Comparison of ENCODE assay signal across 8 mouse cellular contexts in genomic region chr16:32130190-32130826, GRCm38 (mm10). TPM values are rescaled to one million over a fixed set of nuclear protein-coding genes. Genes with fewer than 3 reads are reported as not detected.
A peak's percentile ranks its signal among the peaks of the same experiment; 100 is the strongest.
DNase-seq lines count a peak whose midpoint lies in the region; ATAC-seq and TF ChIP-seq lines count a peak whose summit lies in the region.

No protein-coding gene starts in this region.

- DNase-seq in CH12.LX (ENCODE audit: extremely low read depth) = peak; percentile 94
- DNase-seq in induced T-regulatory cell, adult 2 months (ENCODE audit: low read depth) = peak; percentile 89
- peak; percentile 60 to 77 for DNase-seq in spleen, postnatal 4 days (ENCODE audit: low spot score in 2 of 2)
- DNase-seq in cerebellum, postnatal 4 days (ENCODE audit: low spot score in 2 of 2) = no peak
- DNase-seq in hindbrain, embryonic 11.5 days (ENCODE audit: low spot score) = no peak
- DNase-seq in left cerebral cortex, postnatal 14 days (ENCODE audit: low spot score in 2 of 2) = no peak

- peaks cover 14 to 46% of the 10 kb centered on the region in 2 experiments for H3K4me1 ChIP-seq in CH12.LX (ENCODE audit: control insufficient read depth in 1 of 2, insufficient read depth in 2 of 2)
- H3K4me1 ChIP-seq in bone marrow macrophage, adult 2 months (ENCODE audit: control insufficient read depth, insufficient read depth, low read length) = peaks cover 21% of the 10 kb centered on the region
- H3K4me1 ChIP-seq in liver, embryonic 15.5 days (replicated peaks) = peaks cover 24% of the 10 kb centered on the region
- H3K4me1 ChIP-seq in hindbrain, embryonic 11.5 days (replicated peaks; ENCODE audit: control insufficient read depth, insufficient read depth, low read length) = no peaks in the 10 kb centered on the region

- dilution Hi-C loops in CH12.LX (cut with MboI; ENCODE audit: extremely low pct_ligation_motif_present, extremely low pct_unique_long_range_greater_than_20kb, low sequenced_read_pairs) = no loop called here

- TF ChIP-seq POLR2A in CH12.LX (IDR thresholded peaks at IDR 0.05; ENCODE audit: low read depth, low read length) = peak; percentile 82
- no peak for TF ChIP-seq POLR2A in bone marrow macrophage, adult 2 months (IDR thresholded peaks at IDR 0.05; ENCODE audit: borderline replicate concordance, low read depth, low read length)

- H3K9me3 ChIP-seq in CH12.LX (replicated peaks; ENCODE audit: low read length) = no peaks in the 10 kb centered on the region
- H3K9me3 ChIP-seq in liver, embryonic 15.5 days (replicated peaks) = no peaks in the 10 kb centered on the region
- H3K9me3 ChIP-seq in hindbrain, embryonic 11.5 days (ENCODE audit: control insufficient read depth, low read length) = no peaks in the 10 kb centered on the region

- in situ Hi-C loops in CH12.LX (cut with MboI; ENCODE audit: low pct_ligation_motif_present, low pct_unique_long_range_greater_than_20kb, low sequenced_read_pairs) = no loop called here

- peak overlapping the region; percentile 83 for H3K9ac ChIP-seq in CH12.LX (ENCODE audit: insufficient read depth, low read depth)
- peak overlapping the region; percentile 30 for H3K9ac ChIP-seq in liver, embryonic 15.5 days
- no peak overlapping the region for H3K9ac ChIP-seq in hindbrain, embryonic 11.5 days (ENCODE audit: low read depth, low read length)

- no peaks in the 10 kb centered on the region for H3K79me2 ChIP-seq in CH12.LX (replicated peaks; ENCODE audit: control insufficient read depth, extremely low read depth, insufficient read depth, poor library complexity, severe bottlenecking)

- H3K27ac ChIP-seq in CH12.LX (ENCODE audit: insufficient read depth, low read depth) = peak overlapping the region; percentile 39
- peak overlapping the region; percentile 64 for H3K27ac ChIP-seq in bone marrow macrophage, adult 2 months (ENCODE audit: insufficient read depth, low read depth, low read length)
- peak overlapping the region; percentile 39 for H3K27ac ChIP-seq in liver, embryonic 15.5 days (replicated peaks)
- no peak overlapping the region for H3K27ac ChIP-seq in hindbrain, embryonic 11.5 days (ENCODE audit: low read depth, low read length)

- peak; percentile 82 for ATAC-seq in liver, embryonic 15.5 days (ENCODE audit: insufficient read depth)
- no peak for ATAC-seq in hindbrain, embryonic 11.5 days (ENCODE audit: low FRiP score)

- WGBS in liver, embryonic 15.5 days (ENCODE audit: insufficient replicate concordance) = 15% methylated on average over 16 of the region's 16 CpGs
- whole genome bisulfite sequencing in hindbrain, embryonic 11.5 days = 72% methylated on average over 16 of the region's 16 CpGs

- intact Hi-C loops in left cerebral cortex, postnatal 14 days (cut with DNase I) = no loop called here

- peak; percentile 67; the same call in 1 of the 2 replicates for TF ChIP-seq EP300 in CH12.LX (IDR thresholded peaks at IDR 0.05; ENCODE audit: low read length)

- peaks cover 0 to 3% of the 10 kb centered on the region in 2 experiments for H3K36me3 ChIP-seq in CH12.LX (replicated peaks in 1 of 2; ENCODE audit: control insufficient read depth in 1 of 2, insufficient read depth in 1 of 2, low read length in 1 of 2)
- H3K36me3 ChIP-seq in liver, embryonic 15.5 days (replicated peaks) = no peaks in the 10 kb centered on the region
- no peaks in the 10 kb centered on the region for H3K36me3 ChIP-seq in hindbrain, embryonic 11.5 days (ENCODE audit: control insufficient read depth, insufficient read depth, low read length)

- H3K27me3 ChIP-seq in CH12.LX (replicated peaks) = peaks cover 2% of the 10 kb centered on the region
- H3K27me3 ChIP-seq in liver, embryonic 15.5 days = no peaks in the 10 kb centered on the region
- H3K27me3 ChIP-seq in hindbrain, embryonic 11.5 days (ENCODE audit: control insufficient read depth, insufficient read depth, low read length) = no peaks in the 10 kb centered on the region

- peak overlapping the region; percentile 84 for H3K4me2 ChIP-seq in CH12.LX (ENCODE audit: insufficient read depth, low read depth, poor library complexity, severe bottlenecking)
- peak overlapping the region; percentile 70 for H3K4me2 ChIP-seq in liver, embryonic 15.5 days
- H3K4me2 ChIP-seq in hindbrain, embryonic 11.5 days (replicated peaks; ENCODE audit: low read depth, low read length) = no peak overlapping the region

- TF ChIP-seq CTCF in CH12.LX (conservative IDR thresholded peaks at IDR 0.05 in 1 of 2, IDR thresholded peaks at IDR 0.05 in 1 of 2; ENCODE audit: low read depth in 2 of 2, low read length in 2 of 2) = no peak
- no peak for TF ChIP-seq CTCF in bone marrow macrophage, adult 2 months (IDR thresholded peaks at IDR 0.05; ENCODE audit: low read depth, low read length)

- no peak; the same call in 1 of the 2 replicates for TF ChIP-seq RAD21 in CH12.LX (IDR thresholded peaks at IDR 0.05; ENCODE audit: low read depth, low read length)

- H3K4me3 ChIP-seq in CH12.LX (replicated peaks in 1 of 3; ENCODE audit: low read depth in 2 of 3, low read length in 2 of 3, poor library complexity in 1 of 3) = peak overlapping the region; percentile 50 to 61 (median 52)
- peak overlapping the region; percentile 38 for H3K4me3 ChIP-seq in bone marrow macrophage, adult 2 months (ENCODE audit: insufficient read depth, low read length)
- H3K4me3 ChIP-seq in liver, embryonic 15.5 days (replicated peaks) = peak overlapping the region; percentile 50
- no peak overlapping the region for H3K4me3 ChIP-seq in hindbrain, embryonic 11.5 days (ENCODE audit: low read depth, low read length)

TF ChIP-seq in CH12.LX, 34 proteins besides CTCF, POLR2A, EP300 and RAD21 (continues in another document):
- TF ChIP-seq CHD1 (IDR thresholded peaks at IDR 0.05; ENCODE audit: low read depth, low read length) (no peak), SIN3A (IDR thresholded peaks at IDR 0.05; ENCODE audit: low read length) (peak; percentile 77), MAZ (IDR thresholded peaks at IDR 0.05; ENCODE audit: low read depth, low read length) (peak; percentile 52; the same call in 1 of the 2 replicates), MYC (IDR thresholded peaks at IDR 0.05; ENCODE audit: low read depth, low read length) (peak; percentile 97), TCF12 (IDR thresholded peaks at IDR 0.05; ENCODE audit: low read depth, low read length) (peak; percentile 84), KAT2A (IDR thresholded peaks at IDR 0.05; ENCODE audit: insufficient replicate concordance, low read length) (peak; percentile 68; the same call in 1 of the 2 replicates), USF1 (IDR thresholded peaks at IDR 0.05; ENCODE audit: low read depth, low read length) (peak; percentile 58), GABPA (IDR thresholded peaks at IDR 0.05; ENCODE audit: insufficient replicate concordance, low read depth, low read length) (no peak), ZMIZ1 (IDR thresholded peaks at IDR 0.05; ENCODE audit: low read depth, low read length) (peak; percentile 71; the same call in 1 of the 2 replicates), ZKSCAN1 (IDR thresholded peaks at IDR 0.05; ENCODE audit: borderline replicate concordance, low read depth, low read length) (no peak), SMC3 (IDR thresholded peaks at IDR 0.05; ENCODE audit: low read depth, low read length) (no peak)

RNA-seq across cellular contexts. Expression of gene Cep19, which starts 30.7 kb away (rescaled TPM):
- total RNA-seq in CH12.LX (2012; rRNA removed) = 17.6 and 23.0 TPM in 2 replicates
- 31.3 and 37.3 TPM in 2 replicates for total RNA-seq in CH12.LX (2014; rRNA removed)
- 29.4 and 34.9 TPM in 2 replicates for polyA plus RNA-seq in CH12.LX (2012; ENCODE audit: insufficient read length, low read depth)
- 10.9 and 12.2 TPM in 2 replicates for polyA plus RNA-seq in bone marrow macrophage, adult 2 months (2012; ENCODE audit: insufficient read depth, insufficient read length, missing spikeins)
- polyA plus RNA-seq in liver, embryonic 15.5 days (2015; fragmentation: Nextera tagmentation; extraction: Ambion mirVana) = 4.7 and 5.5 TPM in 2 replicates
- polyA plus RNA-seq in hindbrain, embryonic 11.5 days (2014; fragmentation: Nextera tagmentation; extraction: Ambion mirVana) = 47.5 and 47.7 TPM in 2 replicates
- total RNA-seq in left cerebral cortex, postnatal 14 days (2021) = 10 to 100 TPM; 68.6 to 71.2 TPM

RNA-seq across cellular contexts. Expression of gene Pigx, which starts 30.8 kb away (rescaled TPM):
- 47.1 and 48.1 TPM in 2 replicates for total RNA-seq in CH12.LX (2012; rRNA removed)
- total RNA-seq in CH12.LX (2014; rRNA removed) = 83.0 and 94.7 TPM in 2 replicates
- polyA plus RNA-seq in CH12.LX (2012; ENCODE audit: insufficient read length, low read depth) = 46.4 and 48.1 TPM in 2 replicates
- 39.1 and 49.3 TPM in 2 replicates for polyA plus RNA-seq in bone marrow macrophage, adult 2 months (2012; ENCODE audit: insufficient read depth, insufficient read length, missing spikeins)
- polyA plus RNA-seq in liver, embryonic 15.5 days (2015; fragmentation: Nextera tagmentation; extraction: Ambion mirVana) = 27.8 and 31.5 TPM in 2 replicates
- polyA plus RNA-seq in hindbrain, embryonic 11.5 days (2014; fragmentation: Nextera tagmentation; extraction: Ambion mirVana) = 147 and 150 TPM in 2 replicates
- 10 to 100 TPM; 26.4 TPM for total RNA-seq in left cerebral cortex, postnatal 14 days (2021)

RNA-seq across cellular contexts. Expression of gene Nrros, which starts 35.1 kb away (rescaled TPM):
- total RNA-seq in CH12.LX (2012; rRNA removed) (49.6 and 54.9 TPM in 2 replicates), CH12.LX (2014; rRNA removed) (55.1 and 64.3 TPM in 2 replicates)
- polyA plus RNA-seq in CH12.LX (2012; ENCODE audit: insufficient read length, low read depth) = 52.2 and 71.0 TPM in 2 replicates
- polyA plus RNA-seq in bone marrow macrophage, adult 2 months (2012; ENCODE audit: insufficient read depth, insufficient read length, missing spikeins) = 227 and 230 TPM in 2 replicates
- 24.1 and 24.5 TPM in 2 replicates for polyA plus RNA-seq in liver, embryonic 15.5 days (2015; fragmentation: Nextera tagmentation; extraction: Ambion mirVana)
- polyA plus RNA-seq in hindbrain, embryonic 11.5 days (2014; fragmentation: Nextera tagmentation; extraction: Ambion mirVana) = 8.1 and 8.7 TPM in 2 replicates
- total RNA-seq in left cerebral cortex, postnatal 14 days (2021) = 10 to 100 TPM in 1 of 2 experiments, 1 to 10 TPM in 1; 8.5 to 12.3 TPM

RNA-seq across cellular contexts. Expression of gene Bex6, which starts 49.3 kb away (rescaled TPM):
- not detected in 2 replicates for total RNA-seq in CH12.LX (2012; rRNA removed)
- total RNA-seq in CH12.LX (2014; rRNA removed) = not detected in 2 replicates
- polyA plus RNA-seq in CH12.LX (2012; ENCODE audit: insufficient read length, low read depth) = not detected in 2 replicates
- 1.4 and 1.9 TPM in 2 replicates for polyA plus RNA-seq in bone marrow macrophage, adult 2 months (2012; ENCODE audit: insufficient read depth, insufficient read length, missing spikeins)
- 1.3 and 1.5 TPM in 2 replicates for polyA plus RNA-seq in liver, embryonic 15.5 days (2015; fragmentation: Nextera tagmentation; extraction: Ambion mirVana)
- not detected in 2 replicates for polyA plus RNA-seq in hindbrain, embryonic 11.5 days (2014; fragmentation: Nextera tagmentation; extraction: Ambion mirVana)
- total RNA-seq in left cerebral cortex, postnatal 14 days (2021) = not detected

RNA-seq across cellular contexts. Expression of gene Pak2, which starts 51.2 kb away (rescaled TPM):
- total RNA-seq in CH12.LX (2012; rRNA removed) (37.2 and 43.5 TPM in 2 replicates), CH12.LX (2014; rRNA removed) (69.8 and 73.1 TPM in 2 replicates)
- polyA plus RNA-seq in CH12.LX (2012; ENCODE audit: insufficient read length, low read depth) = 69.0 and 79.7 TPM in 2 replicates
- 58.8 and 63.0 TPM in 2 replicates for polyA plus RNA-seq in bone marrow macrophage, adult 2 months (2012; ENCODE audit: insufficient read depth, insufficient read length, missing spikeins)
- polyA plus RNA-seq in liver, embryonic 15.5 days (2015; fragmentation: Nextera tagmentation; extraction: Ambion mirVana) = 9.5 and 9.7 TPM in 2 replicates
- 46.4 and 48.0 TPM in 2 replicates for polyA plus RNA-seq in hindbrain, embryonic 11.5 days (2014; fragmentation: Nextera tagmentation; extraction: Ambion mirVana)
- total RNA-seq in left cerebral cortex, postnatal 14 days (2021) = 10 to 100 TPM; 26.5 to 27.8 TPM

Comparison
In these comparisons a context has a peak if more than half of its experiments do, and no peak if none do; other contexts are left out.
1. DNase-seq: peak in CH12.LX (single experiment), induced T-regulatory cell, adult 2 months (single experiment) and spleen, postnatal 4 days (2 of 2); none in cerebellum, postnatal 4 days (0 of 2), hindbrain, embryonic 11.5 days (single experiment) and left cerebral cortex, postnatal 14 days (0 of 2).